Mouse (Mus musculus) neural tube, embryonic 11.5 days (tissue): ENCODE measurements around the gene Nod2. TPM values are rescaled to one million over a fixed set of nuclear protein-coding genes. Genes with fewer than 3 reads are reported as not detected.

Source experiments
- ATAC-seq: fragments of 200-750 bp; cut with Nextera tagmentation; 2 replicates; pipeline ENCODE4 v1.8.0; 2017; ENCODE audit warnings: moderate number of reproducible peaks, mild to moderate bottlenecking, moderate TSS enrichment, moderate library complexity; ENCODE audit not compliant: insufficient read depth, low FRiP score, low TSS enrichment
- DNase-seq: peaks from one replicate; pipeline ENCODE4 v3.0.0-alpha.2; 2015; ENCODE audit warnings: low spot score
- H3K27ac ChIP-seq: fragments of 300-500 bp; sonication (generic); 2 replicates; pipeline ENCODE4 v1.5.1; 2014; ENCODE audit warnings: low read depth, mild to moderate bottlenecking, low read length
- H3K27me3 ChIP-seq: fragments of 300-500 bp; sonication (generic); 2 replicates; pipeline ENCODE4 v1.6.1; 2014; ENCODE audit warnings: mild to moderate bottlenecking, low read length, mixed read lengths; ENCODE audit not compliant: control insufficient read depth, insufficient read depth
- H3K36me3 ChIP-seq: fragments of 300-500 bp; sonication (generic); 2 replicates; pipeline ENCODE4 v1.6.1; 2014; ENCODE audit warnings: mild to moderate bottlenecking, low read length, moderate library complexity, mixed read lengths; ENCODE audit not compliant: control insufficient read depth, insufficient read depth
- H3K4me1 ChIP-seq: fragments of 300-500 bp; sonication (generic); 2 replicates; pipeline ENCODE4 v1.6.1; 2014; ENCODE audit warnings: low read length, mixed read lengths; ENCODE audit not compliant: control insufficient read depth, insufficient read depth
- H3K4me2 ChIP-seq: fragments of 300-500 bp; sonication (generic); 2 replicates; pipeline ENCODE4 v1.6.1; 2014; ENCODE audit warnings: low read depth, mild to moderate bottlenecking, moderate library complexity
- H3K4me3 ChIP-seq: fragments of 300-500 bp; sonication (generic); 2 replicates; pipeline ENCODE4 v1.5.1; 2014; ENCODE audit warnings: low read depth, low read length
- H3K9ac ChIP-seq: fragments of 300-500 bp; sonication (generic); 2 replicates; pipeline ENCODE4 v1.6.1; 2014; ENCODE audit warnings: mild to moderate bottlenecking, low read length
- H3K9me3 ChIP-seq: fragments of 300-500 bp; sonication (generic); 2 replicates; pipeline ENCODE4 v1.6.1; 2016; ENCODE audit warnings: low read length; ENCODE audit not compliant: control insufficient read depth
- WGBS: fragments of 180-500 bp; shearing (Covaris S2); extraction: QIAGEN DNeasy Blood & Tissue Kit; methylation state at CpG from one replicate; pipeline ENCODE4 v1.1.7; 2014; 5-methylcytosine and 5-hydroxymethylcytosine counted together
- polyA plus RNA-seq: library from polyadenylated mRNA; unstranded; fragments of >200 nt; fragmentation: Nextera tagmentation; extraction: Ambion mirVana; gene quantifications from 2 replicates; pipeline ENCODE4 v1.2.1, GENCODE M21; 2014

Gene Nod2
- polyA plus RNA-seq, 1 experiment from 2014 or later: 0.08 TPM

- Histone ChIP-seq H3K4me1 (0 out of 2 replicates have a peak, but pooled peaks cover 5% of the 10 kb centered on the region), H3K9ac (no peak overlapping the region), H3K4me2 (no peak overlapping the region), H3K27ac (no peak overlapping the region), H3K9me3 (no peaks in the 10 kb centered on the region), H3K27me3 (no peaks in the 10 kb centered on the region), H3K4me3 (no peak overlapping the region), H3K36me3 (no peaks in the 10 kb centered on the region)
- ATAC-seq (no peak), DNase-seq (no peak)
- whole genome bisulfite sequencing: 65% methylated on average over 4 of the region's 4 CpGs
These were observed 46.3 kb downstream of the Nod2 start for GRCm38 (mm10) chr8:88693376-88693775.

- H3K27ac ChIP-seq: no peak overlapping the region
- H3K9ac ChIP-seq: no peak overlapping the region
- DNase-seq: no peak
- H3K27me3 ChIP-seq: no peaks in the 10 kb centered on the region
- no peaks in the 10 kb centered on the region for H3K9me3 ChIP-seq
- H3K36me3 ChIP-seq: no peaks in the 10 kb centered on the region
- 74% methylated on average over 7 of the region's 7 CpGs for WGBS
- ATAC-seq: no peak
- no peak overlapping the region for H3K4me3 ChIP-seq
- H3K4me1 ChIP-seq: 0 out of 2 replicates have a peak, but pooled peaks cover 5% of the 10 kb centered on the region
- H3K4me2 ChIP-seq: no peak overlapping the region
These were observed 47.2 kb downstream of the Nod2 start for GRCm38 (mm10) chr8:88694291-88694690.

- Histone ChIP-seq H3K9ac (no peak overlapping the region), H3K4me3 (peak overlapping the region; percentile 24), H3K4me1 (0 out of 2 replicates have a peak, but pooled peaks cover 5% of the 10 kb centered on the region), H3K9me3 (no peaks in the 10 kb centered on the region), H3K27ac (no peak overlapping the region), H3K27me3 (no peaks in the 10 kb centered on the region), H3K4me2 (peak overlapping the region; percentile 34), H3K36me3 (no peaks in the 10 kb centered on the region)
- 28% methylated on average over 7 of the region's 7 CpGs for WGBS
- ATAC-seq (no peak), DNase-seq (no peak)
These were observed 49.1 kb downstream of the Nod2 start for GRCm38 (mm10) chr8:88696228-88696627.

GRCm38 (mm10) chr8:88696721-88697641 is 49.9 kb downstream of the Nod2 start, which contains the start of gene Cyld:
Gene Cyld (plus strand): TSS chr8:88697028.
- peak within 1 kb of the TSS; percentile 77 for H3K4me2 ChIP-seq
- H3K4me1 ChIP-seq: 0 out of 2 replicates have a peak, but pooled peaks cover 5% of the 10 kb centered on the region
- H3K4me3 ChIP-seq: peak within 1 kb of the TSS; percentile 68
- H3K9me3 ChIP-seq: no peaks in the 10 kb centered on the region
- no peaks in the 10 kb centered on the region for H3K27me3 ChIP-seq
- no peak within 1 kb of the TSS for H3K27ac ChIP-seq
- under 1% methylated on average over 80 of the region's 80 CpGs for WGBS
- DNase-seq (peak; percentile 98), ATAC-seq (peak; percentile 99)
- H3K9ac ChIP-seq: peak within 1 kb of the TSS; percentile 65
- no peaks in the 10 kb centered on the region for H3K36me3 ChIP-seq

- WGBS: 23% methylated on average over 4 of the region's 4 CpGs
- peak overlapping the region; percentile 77 for H3K4me2 ChIP-seq
- H3K27ac ChIP-seq: no peak overlapping the region
- peak overlapping the region; percentile 68 for H3K4me3 ChIP-seq
- no peaks in the 10 kb centered on the region for H3K9me3 ChIP-seq
- H3K36me3 ChIP-seq: no peaks in the 10 kb centered on the region
- DNase-seq (no peak), ATAC-seq (no peak)
- 0 out of 2 replicates have a peak, but pooled peaks cover 5% of the 10 kb centered on the region for H3K4me1 ChIP-seq
- no peaks in the 10 kb centered on the region for H3K27me3 ChIP-seq
- H3K9ac ChIP-seq: peak overlapping the region; percentile 65
These were observed 50.5 kb downstream of the Nod2 start for GRCm38 (mm10) chr8:88697642-88698031.

GRCm38 (mm10) chr8:88698048-88698447 is 50.9 kb downstream of the Nod2 start:
- ATAC-seq (no peak), DNase-seq (no peak)
- Histone ChIP-seq H3K9me3 (no peaks in the 10 kb centered on the region), H3K27me3 (no peaks in the 10 kb centered on the region), H3K4me1 (0 out of 2 replicates have a peak, but pooled peaks cover 5% of the 10 kb centered on the region), H3K4me3 (peak overlapping the region; percentile 68; the same call in 1 of the 2 replicates), H3K9ac (no peak overlapping the region), H3K27ac (no peak overlapping the region), H3K4me2 (peak overlapping the region; percentile 77), H3K36me3 (no peaks in the 10 kb centered on the region)
- 46% methylated on average over 2 of the region's 2 CpGs for WGBS

GRCm38 (mm10) chr8:88701611-88702010 is 54.5 kb downstream of the Nod2 start:
- Histone ChIP-seq H3K9me3 (no peaks in the 10 kb centered on the region), H3K4me3 (no peak overlapping the region), H3K27me3 (no peaks in the 10 kb centered on the region), H3K9ac (no peak overlapping the region), H3K36me3 (no peaks in the 10 kb centered on the region), H3K4me1 (0 out of 2 replicates have a peak, but pooled peaks cover 5% of the 10 kb centered on the region), H3K27ac (no peak overlapping the region), H3K4me2 (no peak overlapping the region)
- ATAC-seq: no peak
- 31% methylated on average over 2 of the region's 2 CpGs for WGBS
- DNase-seq: no peak

- H3K9ac ChIP-seq: no peak overlapping the region
- no peak overlapping the region for H3K4me2 ChIP-seq
- no peaks in the 10 kb centered on the region for H3K36me3 ChIP-seq
- ATAC-seq (no peak), DNase-seq (no peak)
- H3K4me3 ChIP-seq: no peak overlapping the region
- no peaks in the 10 kb centered on the region for H3K27me3 ChIP-seq
- 0 out of 2 replicates have a peak, but pooled peaks cover 3% of the 10 kb centered on the region for H3K4me1 ChIP-seq
- no peak overlapping the region for H3K27ac ChIP-seq
- WGBS: 89% methylated on average over 3 of the region's 3 CpGs
- no peaks in the 10 kb centered on the region for H3K9me3 ChIP-seq
These were observed 55.7 kb downstream of the Nod2 start for GRCm38 (mm10) chr8:88702816-88703215.
